Mouse (Mus musculus): ENCODE measurements around the gene Fam72a. TPM values are rescaled to one million over a fixed set of nuclear protein-coding genes. Genes with fewer than 3 reads are reported as not detected.

Fam72a gene
- polyA plus RNA-seq, 1 experiment from 2014 or later, result 5.7 TPM

GRCm38 (mm10) chr1:131511661-131512500 is 15.8 kb upstream of the Fam72a start:
- Histone ChIP-seq H3K9me3 (replicated peaks) (no peaks in the 10 kb centered on the region), H3K27ac (replicated peaks) (no peak overlapping the region), H3K27me3 (ENCODE audit: low read depth, poor library complexity, severe bottlenecking) (no peaks in the 10 kb centered on the region), H3K4me1 (peaks cover 5% of the 10 kb centered on the region; the same call in 1 of the 2 replicates), H3K4me3 (no peak overlapping the region), H3K36me3 (no peaks in the 10 kb centered on the region)
- DNase-seq (ENCODE audit: low spot score), result no peak
- 92% methylated on average over 3 of the region's 3 CpGs for WGBS

- Histone ChIP-seq H3K4me3 (no peak overlapping the region), H3K27me3 (ENCODE audit: low read depth, poor library complexity, severe bottlenecking) (no peaks in the 10 kb centered on the region), H3K27ac (replicated peaks) (no peak overlapping the region), H3K9me3 (replicated peaks) (no peaks in the 10 kb centered on the region), H3K4me1 (peaks cover 5% of the 10 kb centered on the region; the same call in 1 of the 2 replicates), H3K36me3 (no peaks in the 10 kb centered on the region)
- no peak for DNase-seq (ENCODE audit: low spot score)
- 93% methylated on average over 2 of the region's 2 CpGs for WGBS
These were observed 14.6 kb upstream of the Fam72a start for GRCm38 (mm10) chr1:131513136-131513535.

GRCm38 (mm10) chr1:131514197-131514596 is 13.5 kb upstream of the Fam72a start:
- peaks cover 5% of the 10 kb centered on the region; the same call in 1 of the 2 replicates for H3K4me1 ChIP-seq
- H3K36me3 ChIP-seq, result no peaks in the 10 kb centered on the region
- H3K9me3 ChIP-seq (replicated peaks), result no peaks in the 10 kb centered on the region
- no peaks in the 10 kb centered on the region for H3K27me3 ChIP-seq (ENCODE audit: low read depth, poor library complexity, severe bottlenecking)
- WGBS, result 80% methylated on average over 1 of the region's 1 CpGs
- H3K4me3 ChIP-seq, result no peak overlapping the region
- DNase-seq (ENCODE audit: low spot score), result no peak
- H3K27ac ChIP-seq (replicated peaks), result no peak overlapping the region

GRCm38 (mm10) chr1:131516588-131516987 is 11.1 kb upstream of the Fam72a start:
- Histone ChIP-seq H3K4me3 (no peak overlapping the region), H3K4me1 (peaks cover 15% of the 10 kb centered on the region), H3K9me3 (replicated peaks) (no peaks in the 10 kb centered on the region), H3K27me3 (ENCODE audit: low read depth, poor library complexity, severe bottlenecking) (no peaks in the 10 kb centered on the region), H3K27ac (replicated peaks) (no peak overlapping the region), H3K36me3 (no peaks in the 10 kb centered on the region)
- WGBS, result 91% methylated on average over 3 of the region's 3 CpGs
- no peak for DNase-seq (ENCODE audit: low spot score)

- no peak overlapping the region; the same call in 1 of the 2 replicates for H3K27ac ChIP-seq (replicated peaks)
- no peak for DNase-seq (ENCODE audit: low spot score)
- 56% methylated on average over 3 of the region's 3 CpGs for WGBS
- peak overlapping the region; percentile 91 for H3K4me3 ChIP-seq
- H3K4me1 ChIP-seq, result peaks cover 58% of the 10 kb centered on the region
- H3K9me3 ChIP-seq (replicated peaks), result no peaks in the 10 kb centered on the region
- no peaks in the 10 kb centered on the region for H3K36me3 ChIP-seq
- H3K27me3 ChIP-seq (ENCODE audit: low read depth, poor library complexity, severe bottlenecking), result no peaks in the 10 kb centered on the region
These were observed 3.9 kb upstream of the Fam72a start for GRCm38 (mm10) chr1:131523794-131524193.

- peak; percentile 57 for DNase-seq (ENCODE audit: low spot score)
- no peaks in the 10 kb centered on the region for H3K36me3 ChIP-seq
- H3K9me3 ChIP-seq (replicated peaks), result no peaks in the 10 kb centered on the region
- no peaks in the 10 kb centered on the region for H3K27me3 ChIP-seq (ENCODE audit: low read depth, poor library complexity, severe bottlenecking)
- under 1% methylated on average over 26 of the region's 26 CpGs for WGBS
- H3K4me3 ChIP-seq, result peak overlapping the region; percentile 91
- H3K27ac ChIP-seq (replicated peaks), result peak overlapping the region; percentile 94
- peaks cover 66% of the 10 kb centered on the region for H3K4me1 ChIP-seq
These were observed 2.6 kb upstream of the Fam72a start for GRCm38 (mm10) chr1:131525101-131525585.

GRCm38 (mm10) chr1:131525586-131526271 is 2.0 kb upstream of the Fam72a start:
- no peaks in the 10 kb centered on the region for H3K36me3 ChIP-seq
- WGBS, result 0% methylated on average over 40 of the region's 41 CpGs
- H3K27ac ChIP-seq (replicated peaks), result peak overlapping the region; percentile 94
- no peaks in the 10 kb centered on the region for H3K9me3 ChIP-seq (replicated peaks)
- DNase-seq (ENCODE audit: low spot score), result peak; percentile 69
- peaks cover 70% of the 10 kb centered on the region for H3K4me1 ChIP-seq
- no peaks in the 10 kb centered on the region for H3K27me3 ChIP-seq (ENCODE audit: low read depth, poor library complexity, severe bottlenecking)
- H3K4me3 ChIP-seq, result peak overlapping the region; percentile 91

- peak; percentile 79 for DNase-seq (ENCODE audit: low spot score)
- Histone ChIP-seq H3K4me1 (peaks cover 75% of the 10 kb centered on the region), H3K36me3 (no peaks in the 10 kb centered on the region), H3K4me3 (peak overlapping the region; percentile 91), H3K27me3 (ENCODE audit: low read depth, poor library complexity, severe bottlenecking) (no peaks in the 10 kb centered on the region), H3K9me3 (replicated peaks) (no peaks in the 10 kb centered on the region), H3K27ac (replicated peaks) (peak overlapping the region; percentile 94)
- under 1% methylated on average over 81 of the region's 81 CpGs for WGBS
These were observed 1.1 kb upstream of the Fam72a start for GRCm38 (mm10) chr1:131526371-131527270.

GRCm38 (mm10) chr1:131528081-131528507 is 391 bp downstream of the Fam72a start:
- Histone ChIP-seq H3K9me3 (replicated peaks) (no peaks in the 10 kb centered on the region), H3K4me3 (peak overlapping the region; percentile 91), H3K27me3 (ENCODE audit: low read depth, poor library complexity, severe bottlenecking) (no peaks in the 10 kb centered on the region), H3K27ac (replicated peaks) (peak overlapping the region; percentile 93), H3K4me1 (peaks cover 66% of the 10 kb centered on the region), H3K36me3 (no peaks in the 10 kb centered on the region)
- no peak for DNase-seq (ENCODE audit: low spot score)
- under 1% methylated on average over 34 of the region's 34 CpGs for WGBS

GRCm38 (mm10) chr1:131528561-131529166 is 961 bp downstream of the Fam72a start:
- peak; percentile 34 for DNase-seq (ENCODE audit: low spot score)
- H3K36me3 ChIP-seq, result 0 out of 2 replicates have a peak, but pooled peaks cover 2% of the 10 kb centered on the region
- peak overlapping the region; percentile 93 for H3K27ac ChIP-seq (replicated peaks)
- WGBS, result 3% methylated on average over 9 of the region's 9 CpGs
- peaks cover 61% of the 10 kb centered on the region for H3K4me1 ChIP-seq
- peak overlapping the region; percentile 91 for H3K4me3 ChIP-seq
- no peaks in the 10 kb centered on the region for H3K27me3 ChIP-seq (ENCODE audit: low read depth, poor library complexity, severe bottlenecking)
- H3K9me3 ChIP-seq (replicated peaks), result no peaks in the 10 kb centered on the region

GRCm38 (mm10) chr1:131539771-131540170 is 12.1 kb downstream of the Fam72a start:
- H3K27ac ChIP-seq (replicated peaks), result no peak overlapping the region
- 94% methylated on average over 4 of the region's 4 CpGs for WGBS

GRCm38 (mm10) chr1:131540795-131541194 is 13.1 kb downstream of the Fam72a start:
- Histone ChIP-seq H3K9me3 (replicated peaks) (no peaks in the 10 kb centered on the region), H3K27me3 (ENCODE audit: low read depth, poor library complexity, severe bottlenecking) (no peaks in the 10 kb centered on the region), H3K27ac (replicated peaks) (no peak overlapping the region), H3K36me3 (peaks cover 30% of the 10 kb centered on the region), H3K4me1 (peaks cover 9% of the 10 kb centered on the region), H3K4me3 (no peak overlapping the region)
- WGBS, result 58% methylated on average over 5 of the region's 5 CpGs
- no peak for DNase-seq (ENCODE audit: low spot score)

More at GRCm38 (mm10) chr1:131539771-131540170, 12.1 kb downstream of the Fam72a start:
- no peaks in the 10 kb centered on the region for H3K27me3 ChIP-seq (ENCODE audit: low read depth, poor library complexity, severe bottlenecking)
- H3K4me1 ChIP-seq, result peaks cover 9% of the 10 kb centered on the region
- DNase-seq (ENCODE audit: low spot score), result no peak
- H3K9me3 ChIP-seq (replicated peaks), result no peaks in the 10 kb centered on the region
- peaks cover 39% of the 10 kb centered on the region for H3K36me3 ChIP-seq
- H3K4me3 ChIP-seq, result no peak overlapping the region

Data from midbrain, embryonic 10.5 days (tissue).